Comparison of ENCODE assay signal across 14 mouse cellular contexts in genomic region chr10:43001433-43001832, GRCm38 (mm10).
"Had no signal": no experiment of that assay in that cellular context is flagged by ENCODE, and none has a peak within 500 bp of the region (broad histone marks: within the 10 kb centered on the region; RNA-seq: fewer than 3 reads in every experiment).

No protein-coding gene starts in this region.

- ATAC-seq: intestine, postnatal 0 days had no signal

- H3K27ac ChIP-seq: left cerebral cortex, adult 2 months; limb, embryonic 15.5 days; liver, embryonic 14.5 days had no signal

- H3K36me3 ChIP-seq: limb, embryonic 12.5 days; limb, embryonic 15.5 days had no signal

- H3K27me3 ChIP-seq: limb, embryonic 12.5 days; limb, embryonic 15.5 days had no signal

- H3K9me3 ChIP-seq: limb, embryonic 12.5 days; limb, embryonic 15.5 days had no signal

- H3K9ac ChIP-seq: limb, embryonic 12.5 days; limb, embryonic 15.5 days; liver, embryonic 14.5 days had no signal

- DNase-seq: kidney, adult 2 months; kidney, postnatal 36 days; layer of hippocampus, postnatal 36 days; lung, adult 2 months; lung, postnatal 14 days; lung, postnatal 4 days; midbrain, embryonic 14.5 days; thymus, adult 18-20 months; thymus, postnatal 36 days had no signal

- H3K4me3 ChIP-seq: left cerebral cortex, adult 2 months had no signal
